Mouse (Mus musculus) ES-Bruce4 (cell line): Measurements from ENCODE around the gene Trappc3.

ENCODE experiments used
- CTCF ChIP-seq: IDR thresholded peaks from one replicate; pipeline ENCODE4 v1.8.1; 2011; ENCODE audit warnings: low read depth, low read length
- EP300 ChIP-seq: IDR thresholded peaks from 2 replicates; pipeline ENCODE4 v1.6.1; 2011; ENCODE audit warnings: low read depth, low read length; ENCODE audit not compliant: insufficient read depth
- POLR2A ChIP-seq: IDR thresholded peaks from one replicate; pipeline ENCODE4 v1.8.1; 2011; ENCODE audit warnings: low read length; ENCODE audit not compliant: insufficient read depth

GRCm38 (mm10) chr4:126321854-126322511, 59.9 kb downstream of the Trappc3 start:
- TF ChIP-seq CTCF: no peak
- TF ChIP-seq POLR2A: no peak
- no peak for TF ChIP-seq EP300
